Mouse (Mus musculus) neutrophil, adult 5-6 weeks (primary cell): Measurements from ENCODE around the gene Sult2b1. TPM values are rescaled to one million over a fixed set of nuclear protein-coding genes. Genes with fewer than 3 reads are reported as not detected.

ENCODE experiments used
- ATAC-seq: fragments of 151-379, 151-347 bp; 2 replicates; pipeline ENCODE4 v1.8.0; 2017; ENCODE audit warnings: mild to moderate bottlenecking, moderate TSS enrichment; ENCODE audit not compliant: insufficient number of reproducible peaks, poor library complexity, low FRiP score, severe bottlenecking; ENCODE audit errors: extremely low read depth
- total RNA-seq: library from RNA; stranded (forward); fragments of 200-1000 nt; gene quantifications from 2 replicates; pipeline ENCODE4 v1.2.3, GENCODE M21; 2017

Gene Sult2b1
- total RNA-seq, 1 experiment from 2014 or later, result not detected

- ATAC-seq, result no peak
These were observed 79.0 kb downstream of the Sult2b1 start for GRCm38 (mm10) chr7:45705443-45705864.

- ATAC-seq, result peak; percentile 80
These were observed 79.6 kb downstream of the Sult2b1 start, which contains the start of gene Dbp for GRCm38 (mm10) chr7:45704730-45705442. Gene Dbp (plus strand): TSS chr7:45705088.

- ATAC-seq, result no peak
These were observed 80.4 kb downstream of the Sult2b1 start for GRCm38 (mm10) chr7:45704046-45704559.

GRCm38 (mm10) chr7:45703521-45704033 lies 80.9 kb downstream of the Sult2b1 start:
- ATAC-seq, result no peak

- ATAC-seq, result no peak
These were observed 81.5 kb downstream of the Sult2b1 start for GRCm38 (mm10) chr7:45702809-45703520.

GRCm38 (mm10) chr7:45702316-45702715 lies 82.2 kb downstream of the Sult2b1 start:
- ATAC-seq, result no peak

GRCm38 (mm10) chr7:45701607-45702006 lies 82.9 kb downstream of the Sult2b1 start:
- ATAC-seq, result no peak

- no peak for ATAC-seq
These were observed 83.4 kb downstream of the Sult2b1 start for GRCm38 (mm10) chr7:45701072-45701471.

- ATAC-seq, result no peak
These were observed 84.0 kb downstream of the Sult2b1 start for GRCm38 (mm10) chr7:45700301-45701015.

GRCm38 (mm10) chr7:45699523-45700141 lies 84.8 kb downstream of the Sult2b1 start, which contains the start of gene Car11:
Gene Car11 (plus strand): TSS chr7:45699843.
- ATAC-seq, result no peak

DNA sequence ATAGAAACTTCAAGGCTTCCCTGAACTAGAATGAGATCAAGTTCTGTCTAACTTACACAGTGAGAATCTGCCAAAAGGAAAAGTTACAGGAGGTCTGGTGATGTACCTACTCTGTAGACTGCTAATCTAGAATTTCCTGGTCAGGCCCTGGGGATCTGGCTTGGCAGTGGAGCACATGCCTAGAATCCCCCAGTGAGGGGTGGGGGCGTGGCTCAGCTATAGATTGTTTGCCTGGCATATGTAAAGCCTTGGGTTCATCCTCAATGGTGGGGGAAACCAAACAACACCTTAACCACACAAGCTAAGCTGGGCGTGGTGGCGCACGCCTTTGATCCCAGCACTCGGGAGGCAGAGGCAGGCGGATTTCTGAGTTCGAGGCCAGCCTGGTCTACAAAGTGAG lies 86.6 kb downstream of the Sult2b1 start:
- no peak for ATAC-seq

DNA sequence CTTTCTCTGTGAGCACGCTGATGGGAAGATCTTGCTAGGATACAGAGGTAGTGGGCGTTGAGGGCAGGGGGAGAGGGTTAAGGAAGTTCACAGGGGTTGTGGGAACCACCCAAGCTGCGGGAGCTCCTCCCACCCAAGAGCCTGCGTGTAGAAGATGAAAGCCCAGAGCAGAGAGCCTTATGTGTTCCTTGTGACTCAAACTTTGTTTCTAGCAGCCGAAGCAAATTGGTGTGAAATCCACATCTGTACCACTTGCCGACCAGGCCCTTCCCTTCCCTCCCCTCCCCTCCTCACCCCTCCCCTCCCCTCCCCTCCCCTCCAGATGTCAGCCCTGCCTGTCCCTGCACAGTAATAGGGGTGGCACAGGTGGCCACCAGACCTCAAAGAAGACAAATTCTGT lies 89.4 kb downstream of the Sult2b1 start:
- ATAC-seq, result no peak

GRCm38 (mm10) chr7:45693921-45694591 lies 90.4 kb downstream of the Sult2b1 start, which contains the start of gene Sec1:
Gene Sec1 (minus strand): TSS chr7:45694402.
- ATAC-seq, result no peak

DNA sequence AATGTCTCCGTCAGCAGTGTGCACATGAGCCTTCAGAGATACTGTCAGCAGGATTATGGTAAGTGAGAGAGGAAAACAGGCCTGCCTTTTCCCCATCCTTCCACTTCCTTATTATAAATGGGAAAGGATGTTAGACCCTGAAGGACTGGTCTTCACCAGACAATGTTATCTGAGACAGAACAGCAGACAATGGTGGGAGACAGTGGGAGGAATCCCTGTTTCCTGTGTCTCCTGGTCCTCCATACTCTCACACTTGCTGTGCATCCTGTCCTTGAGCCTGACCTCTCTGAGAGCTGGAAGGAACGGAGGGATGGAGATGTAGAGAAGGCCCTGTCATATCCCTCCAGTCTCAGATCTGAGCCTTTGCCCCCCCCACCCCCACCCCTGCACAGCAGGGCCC lies 92.1 kb downstream of the Sult2b1 start:
- ATAC-seq, result no peak

- ATAC-seq, result no peak
These were observed 94.7 kb downstream of the Sult2b1 start for GRCm38 (mm10) chr7:45689800-45690199.

GRCm38 (mm10) chr7:45689099-45689498 lies 95.4 kb downstream of the Sult2b1 start:
- no peak for ATAC-seq

DNA sequence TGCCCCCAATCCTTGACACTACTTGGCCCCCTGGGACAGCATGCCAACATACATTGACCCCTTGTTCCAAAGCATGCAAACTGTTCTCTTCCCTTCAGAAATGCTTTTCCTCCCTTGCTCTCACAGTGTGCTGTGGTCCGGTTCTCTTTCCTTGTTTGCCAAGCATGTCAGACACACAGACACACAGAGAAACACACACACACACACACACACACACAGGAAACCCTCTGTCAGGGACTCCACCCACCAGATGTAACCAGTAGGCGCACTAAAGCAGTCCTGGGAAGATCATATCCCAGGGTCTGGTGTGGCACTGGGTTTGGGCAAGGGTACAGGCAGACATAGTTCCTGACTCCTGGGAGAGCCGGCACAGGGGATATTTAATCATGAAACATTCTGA lies 97.6 kb downstream of the Sult2b1 start:
- no peak for ATAC-seq

DNA sequence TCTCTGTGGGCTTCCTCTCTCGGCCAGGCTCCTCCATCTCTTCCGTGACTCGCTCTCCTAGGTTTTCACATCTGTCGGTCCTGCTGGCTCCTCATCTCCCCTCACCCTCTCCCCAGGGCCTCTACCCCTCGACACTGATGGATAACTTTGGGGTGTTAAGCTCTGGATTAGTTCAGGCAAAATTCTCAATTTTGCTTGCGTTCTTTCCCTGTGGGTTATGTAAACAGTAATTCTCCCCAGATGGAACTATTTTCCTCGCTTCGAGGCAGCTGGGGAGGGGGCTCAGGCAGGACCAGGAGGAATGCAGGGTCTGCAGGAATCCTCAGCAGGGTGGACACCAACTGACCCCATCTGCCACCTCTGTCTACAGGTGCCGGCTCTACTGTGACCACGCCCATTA lies 98.7 kb downstream of the Sult2b1 start:
- ATAC-seq, result no peak
